Mouse (Mus musculus) naive thymus-derived CD4-positive, alpha-beta T cell, adult 2 months (primary cell): Measurements from ENCODE around the gene Col17a1.

Experiments
- DNase-seq: peaks from one replicate; pipeline ENCODE4 v3.0.0-alpha.2; 2011; ENCODE audit warnings: low read depth

The Col17a1 gene

DNA sequence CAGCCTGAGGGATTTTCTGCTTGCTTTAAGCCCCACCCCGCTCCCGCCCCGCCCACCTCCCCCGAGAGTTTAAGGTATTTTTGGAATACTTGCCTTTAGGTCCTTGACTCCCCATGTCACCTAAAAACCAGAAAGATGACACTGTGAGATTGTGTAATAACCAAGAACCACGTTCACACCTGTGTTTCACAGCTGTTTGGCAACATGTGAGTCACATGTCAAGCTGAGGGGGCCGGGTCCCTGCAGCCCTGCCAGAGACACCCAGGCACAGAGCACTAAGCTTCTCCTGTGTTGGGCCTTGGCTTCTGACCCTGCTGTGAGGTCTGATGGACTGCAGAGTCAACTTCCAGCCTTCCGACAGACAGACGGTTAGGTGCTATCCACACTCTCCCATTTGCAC lies 24.3 kb downstream of the Col17a1 start:
- DNase-seq: no peak

GRCm38 (mm10) chr19:47659765-47660408 lies 32.0 kb downstream of the Col17a1 start:
- DNase-seq: no peak

- DNase-seq: peak; percentile 40
Measured at GRCm38 (mm10) chr19:47658914-47659535, 32.9 kb downstream of the Col17a1 start.

DNA sequence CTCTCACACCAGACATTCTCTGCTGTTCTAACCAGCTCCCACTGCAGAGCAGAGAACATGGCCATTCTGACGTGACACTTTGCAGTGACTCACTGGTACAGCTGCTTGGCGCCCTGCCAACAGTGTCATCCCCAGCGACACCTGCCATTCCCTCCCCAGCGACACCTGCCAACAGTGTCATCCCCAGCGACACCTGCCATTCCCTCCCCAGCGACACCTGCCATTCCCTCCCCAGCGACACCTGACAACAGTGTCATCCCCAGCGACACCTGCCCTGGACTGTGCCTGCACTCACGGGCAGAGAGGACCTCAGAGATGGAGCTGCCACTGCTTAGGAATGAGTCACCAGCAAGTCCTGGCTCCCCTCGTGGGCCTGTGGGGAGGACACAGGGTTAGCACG lies 37.0 kb downstream of the Col17a1 start:
- DNase-seq: no peak

- no peak for DNase-seq
Measured at GRCm38 (mm10) chr19:47653173-47653572, 38.7 kb downstream of the Col17a1 start.

DNA sequence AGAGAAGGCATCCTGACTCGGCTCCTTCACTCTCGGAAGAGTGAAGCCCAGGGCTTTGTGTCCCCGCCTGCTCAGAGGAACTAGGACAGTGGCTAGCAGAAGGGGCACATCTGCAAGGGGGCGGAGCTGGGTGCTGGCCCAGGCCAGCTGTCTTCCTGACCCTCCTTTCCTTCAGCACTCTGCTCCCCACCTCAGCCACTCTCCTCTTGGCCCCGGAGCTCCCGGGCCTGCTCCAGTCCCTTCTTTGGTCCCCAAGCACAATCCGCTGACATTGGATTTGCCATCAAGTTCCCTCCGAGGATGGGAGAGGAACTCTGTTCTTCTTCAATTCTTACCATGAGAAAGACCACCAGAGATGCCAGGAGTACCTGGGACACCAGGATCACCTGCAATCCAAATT lies 39.6 kb downstream of the Col17a1 start:
- no peak for DNase-seq

- DNase-seq: no peak
Measured at GRCm38 (mm10) chr19:47651160-47651480, 40.8 kb downstream of the Col17a1 start.

DNA sequence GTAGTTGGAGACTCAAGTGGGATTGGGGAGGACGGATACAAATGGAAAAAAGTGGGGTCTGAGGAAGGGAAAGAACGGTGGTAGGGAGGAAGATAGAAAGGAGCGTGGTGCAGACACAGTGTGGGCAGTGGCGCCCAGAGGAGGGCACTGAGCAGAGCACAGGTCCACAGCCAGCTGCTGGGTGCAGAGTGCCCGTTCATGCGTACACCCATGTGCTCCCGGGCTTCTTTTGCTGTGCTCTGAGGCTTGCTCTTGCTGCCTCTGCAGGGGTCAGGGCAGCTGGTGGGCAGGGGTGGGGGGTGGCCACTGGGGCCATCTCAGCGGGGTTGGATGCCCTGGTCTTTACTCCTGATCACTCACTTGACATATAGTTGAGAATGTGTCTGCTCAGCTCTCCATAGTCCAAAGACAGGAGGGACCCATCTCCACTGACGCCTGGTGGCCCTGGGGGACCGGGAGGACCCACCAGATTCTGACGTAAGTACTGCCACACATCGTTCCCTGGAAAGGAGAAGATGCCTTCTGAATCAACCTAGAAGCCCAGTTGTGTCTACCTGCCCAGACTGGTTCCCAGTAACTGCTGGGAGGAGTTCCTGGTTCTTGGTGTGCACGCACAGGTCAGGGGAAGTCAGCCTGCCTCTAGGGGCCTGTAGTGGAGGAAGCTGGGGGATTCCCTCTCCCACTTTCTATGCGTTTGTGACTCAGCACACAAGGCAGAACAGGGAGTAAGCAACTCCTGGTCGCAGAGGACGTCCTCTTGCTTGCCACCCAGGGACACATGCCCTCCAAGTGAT lies 41.3 kb downstream of the Col17a1 start:
- no peak for DNase-seq

DNA sequence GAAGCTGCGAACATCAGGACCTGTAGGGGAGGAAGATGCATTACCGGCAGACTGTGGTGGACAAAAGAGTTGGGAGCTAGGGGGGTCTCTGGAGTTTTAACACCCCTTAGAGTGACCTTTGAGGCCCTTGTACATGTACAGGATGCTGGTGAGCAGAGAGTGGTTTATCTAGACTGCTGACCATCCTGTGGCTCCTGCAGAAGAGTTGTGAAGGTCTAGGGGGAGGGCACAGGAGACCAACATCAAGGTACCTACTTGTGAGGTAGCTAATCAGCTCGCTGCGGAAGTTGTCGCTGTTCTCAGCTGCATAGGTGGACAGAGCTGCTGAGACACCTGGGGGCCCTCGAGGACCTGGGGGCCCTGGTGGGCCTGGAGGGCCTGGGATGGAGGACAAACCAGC lies 42.8 kb downstream of the Col17a1 start:
- DNase-seq: no peak

DNA sequence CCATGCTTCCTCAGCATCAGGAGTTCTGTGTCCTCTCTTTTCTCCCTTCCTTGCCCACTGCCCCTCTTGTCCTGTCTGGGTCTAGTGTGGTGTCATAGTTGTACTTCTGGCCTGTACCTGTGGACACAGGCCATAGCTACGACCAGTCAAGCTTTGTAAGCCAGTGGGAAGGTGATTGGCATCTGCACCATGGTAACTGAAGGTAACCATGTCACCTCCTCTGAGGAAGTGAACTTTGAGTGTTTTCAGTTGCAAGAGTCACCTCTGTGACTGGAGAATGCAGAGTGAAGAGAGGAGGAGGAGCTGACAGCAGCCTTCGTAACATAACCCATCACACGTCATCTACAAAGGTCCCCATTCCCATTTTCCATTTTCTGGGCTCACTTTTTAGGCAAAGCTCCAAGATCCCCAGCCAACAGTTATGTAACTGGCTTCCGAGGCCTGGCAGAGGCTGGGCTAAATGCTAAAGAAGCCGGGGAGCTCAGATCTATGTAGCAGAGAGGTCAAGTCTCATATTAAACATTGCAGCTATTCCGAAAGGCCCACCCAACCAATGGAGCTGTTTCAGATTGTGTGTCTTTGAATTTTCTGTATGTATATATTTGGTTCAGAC lies 45.3 kb downstream of the Col17a1 start:
- DNase-seq: no peak

GRCm38 (mm10) chr19:47645583-47645982 lies 46.3 kb downstream of the Col17a1 start:
- DNase-seq: no peak

DNA sequence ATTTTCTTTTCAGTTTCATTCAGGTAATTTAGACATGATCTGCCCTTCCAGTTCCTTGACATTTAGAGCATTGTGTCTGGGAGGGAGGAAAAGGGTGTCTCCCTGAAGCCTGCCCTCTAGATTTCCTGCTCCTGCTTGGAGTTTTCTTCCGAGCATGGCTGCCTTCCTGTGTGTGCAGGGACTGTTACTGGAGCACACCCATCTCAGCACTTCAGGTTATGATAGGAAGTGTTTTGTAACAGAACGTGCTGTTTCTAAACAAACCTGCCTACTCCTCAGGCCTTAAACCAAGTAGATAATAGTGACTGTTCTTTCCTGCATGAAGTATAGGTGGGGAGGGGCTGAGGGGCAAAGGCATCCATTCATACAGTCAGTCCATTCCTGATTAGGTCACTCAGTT lies 48.0 kb downstream of the Col17a1 start:
- DNase-seq: no peak

GRCm38 (mm10) chr19:47635380-47635779 lies 56.5 kb downstream of the Col17a1 start:
- no peak for DNase-seq

DNA sequence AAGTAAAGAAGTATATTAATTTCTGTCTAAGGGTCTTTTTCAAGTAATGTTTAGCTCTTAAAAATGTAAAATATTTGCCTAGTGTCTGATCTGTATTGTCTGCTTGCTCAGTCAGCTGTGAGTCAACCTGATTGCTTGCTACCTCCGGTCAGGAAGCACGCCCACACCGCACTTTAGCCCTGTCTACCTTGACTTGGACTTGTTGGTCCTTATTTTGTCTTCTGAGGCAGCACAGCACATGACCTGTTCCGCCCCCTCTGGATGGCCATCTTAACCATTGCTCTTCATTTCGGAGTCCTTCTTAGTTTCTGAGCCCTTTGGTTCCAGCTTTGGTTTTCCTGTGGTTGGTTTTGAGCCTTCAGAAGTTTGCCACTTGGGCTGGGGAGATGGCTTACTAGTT lies 60.1 kb downstream of the Col17a1 start:
- no peak for DNase-seq

GRCm38 (mm10) chr19:47630381-47630780 lies 61.5 kb downstream of the Col17a1 start:
- DNase-seq: no peak

DNA sequence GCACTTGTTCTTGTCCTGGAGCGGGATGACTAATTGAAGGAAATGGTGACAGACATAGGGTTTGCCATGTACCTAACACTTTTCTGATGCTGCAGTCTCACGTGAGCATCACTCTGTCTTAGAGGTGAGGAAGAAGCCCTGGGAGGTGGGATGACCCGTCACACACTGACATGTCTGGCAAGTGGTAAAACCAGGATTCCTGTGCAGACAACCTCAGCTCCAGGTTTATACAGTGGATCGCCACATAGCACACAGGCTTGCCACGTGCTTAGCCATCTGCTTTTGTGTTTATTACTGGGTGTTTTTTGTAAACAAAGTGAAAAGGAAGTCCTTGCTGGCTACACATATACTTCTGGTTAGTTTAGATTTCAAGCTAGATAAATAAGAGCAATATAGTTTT lies 62.8 kb downstream of the Col17a1 start:
- DNase-seq: no peak

GRCm38 (mm10) chr19:47627450-47627849 lies 64.4 kb downstream of the Col17a1 start:
- no peak for DNase-seq

- DNase-seq: no peak
Measured at GRCm38 (mm10) chr19:47624940-47625711, 66.8 kb downstream of the Col17a1 start.

GRCm38 (mm10) chr19:47621478-47621877 lies 70.4 kb downstream of the Col17a1 start:
- DNase-seq: no peak

- no peak for DNase-seq
Measured at GRCm38 (mm10) chr19:47613442-47613841, 78.5 kb downstream of the Col17a1 start.

- DNase-seq: no peak
Measured at GRCm38 (mm10) chr19:47608513-47608912, 83.4 kb downstream of the Col17a1 start.
